ENCODE assay signal across 9 mouse cellular contexts in the genomic region with DNA sequence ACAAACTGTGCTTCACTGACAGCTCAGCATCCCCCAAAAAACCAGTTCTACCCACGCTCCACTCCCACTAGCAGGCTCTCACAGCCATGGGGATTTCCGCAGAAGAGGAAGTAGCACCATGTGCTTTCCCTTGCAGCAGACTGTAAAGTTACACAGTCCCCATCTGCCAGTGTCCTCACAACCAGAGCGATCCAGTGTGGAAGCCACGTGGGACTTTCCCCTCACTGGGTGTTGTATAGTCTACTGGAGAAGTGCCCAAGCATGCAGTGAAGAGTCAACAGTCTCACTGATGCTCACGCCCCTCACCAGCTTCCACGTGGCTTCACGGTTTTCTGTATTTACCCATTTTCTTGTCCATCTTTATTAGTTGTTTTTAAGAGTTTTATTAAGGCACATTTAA. TPM values are rescaled to one million over a fixed set of nuclear protein-coding genes. Genes with fewer than 3 reads are reported as not detected.
DNase-seq lines count a peak whose midpoint lies in the region; ATAC-seq and TF ChIP-seq lines count a peak whose summit lies in the region.
"Had no signal": no experiment of that assay in that cellular context is flagged by ENCODE, and none has a peak within 500 bp of the region (broad histone marks: within the 10 kb centered on the region; RNA-seq: fewer than 3 reads in every experiment).

No protein-coding gene starts in this region.

- H3K27me3 ChIP-seq in hindbrain, postnatal 0 days (ENCODE audit: insufficient read depth, low read length): no peaks in the 10 kb centered on the region
- H3K27me3 ChIP-seq: embryonic facial prominence, embryonic 13.5 days had no signal

- no peak overlapping the region for H3K4me2 ChIP-seq in hindbrain, postnatal 0 days (ENCODE audit: low read depth, low read length)
- H3K4me2 ChIP-seq: embryonic facial prominence, embryonic 13.5 days had no signal

- no peak overlapping the region for H3K9ac ChIP-seq in hindbrain, postnatal 0 days (replicated peaks; ENCODE audit: low read length)
- H3K9ac ChIP-seq: embryonic facial prominence, embryonic 13.5 days had no signal

- peak; percentile 98 for ATAC-seq in megakaryocyte, adult 5-6 weeks (ENCODE audit: poor library complexity, severe bottlenecking)
- ATAC-seq in hindbrain, postnatal 0 days: no peak
- ATAC-seq: midbrain, embryonic 16.5 days had no signal

- no peaks in the 10 kb centered on the region for H3K9me3 ChIP-seq in hindbrain, postnatal 0 days (ENCODE audit: low read length)
- H3K9me3 ChIP-seq: embryonic facial prominence, embryonic 13.5 days had no signal

- no peaks in the 10 kb centered on the region for H3K4me1 ChIP-seq in hindbrain, postnatal 0 days (ENCODE audit: insufficient read depth, low read length)
- H3K4me1 ChIP-seq: embryonic facial prominence, embryonic 13.5 days had no signal

- TF ChIP-seq CTCF in hindbrain, postnatal 0 days (IDR thresholded peaks at IDR 0.05; ENCODE audit: low read depth): no peak

- no peak overlapping the region for H3K27ac ChIP-seq in hindbrain, postnatal 0 days
- H3K27ac ChIP-seq: embryonic facial prominence, embryonic 13.5 days had no signal

- H3K4me3 ChIP-seq in hindbrain, postnatal 0 days (ENCODE audit: low read length): no peak overlapping the region
- H3K4me3 ChIP-seq: embryonic facial prominence, embryonic 13.5 days had no signal

- H3K36me3 ChIP-seq in hindbrain, postnatal 0 days (ENCODE audit: insufficient read depth, low read length): peaks cover 28% of the 10 kb centered on the region; the same call in 1 of the 2 replicates

- peak; percentile 16 for DNase-seq in thymus, postnatal 25 days
- DNase-seq in thymus, postnatal 4 days: no peak
- peak; percentile 75 for DNase-seq in layer of hippocampus, adult 11-12 months (ENCODE audit: low spot score)
- no peak for DNase-seq in cerebellum, adult 8-10 months
- DNase-seq in urinary bladder, postnatal 14 days (ENCODE audit: low spot score): no peak
- no peak for DNase-seq in hindbrain, postnatal 0 days (ENCODE audit: low spot score)

- 86% methylated on average over 7 of the region's 7 CpGs for WGBS in hindbrain, postnatal 0 days

RNA-seq across cellular contexts. Expression of gene Iah1, which starts 19.7 kb away (rescaled TPM):
- total RNA-seq in megakaryocyte, adult 5-6 weeks (2015): 44.1 and 46.5 TPM in 2 replicates
- 34.7 and 41.9 TPM in 2 replicates for total RNA-seq in megakaryocyte, adult 5-6 weeks (2017)
- 33.1 and 33.2 TPM in 2 replicates for total RNA-seq in hindbrain, postnatal 0 days (2014; rRNA removed)
- polyA plus RNA-seq in hindbrain, postnatal 0 days (2015; fragmentation: Nextera tagmentation; extraction: Ambion mirVana): 31.2 and 37.0 TPM in 2 replicates

RNA-seq across cellular contexts. Expression of gene Adam17, which starts 37.6 kb away (rescaled TPM):
- 43.5 and 46.9 TPM in 2 replicates for total RNA-seq in megakaryocyte, adult 5-6 weeks (2015)
- 73.9 and 77.0 TPM in 2 replicates for total RNA-seq in megakaryocyte, adult 5-6 weeks (2017)
- total RNA-seq in hindbrain, postnatal 0 days (2014; rRNA removed): 16.4 and 18.9 TPM in 2 replicates
- 13.9 and 15.7 TPM in 2 replicates for polyA plus RNA-seq in hindbrain, postnatal 0 days (2015; fragmentation: Nextera tagmentation; extraction: Ambion mirVana)

RNA-seq across cellular contexts. Expression of gene Itgb1bp1, which starts 49.8 kb away (rescaled TPM):
- total RNA-seq in megakaryocyte, adult 5-6 weeks (2015): 47.5 and 50.9 TPM in 2 replicates
- 28.6 and 35.0 TPM in 2 replicates for total RNA-seq in megakaryocyte, adult 5-6 weeks (2017)
- 20.8 and 21.1 TPM in 2 replicates for total RNA-seq in hindbrain, postnatal 0 days (2014; rRNA removed)
- 37.0 and 38.5 TPM in 2 replicates for polyA plus RNA-seq in hindbrain, postnatal 0 days (2015; fragmentation: Nextera tagmentation; extraction: Ambion mirVana)

RNA-seq across cellular contexts. Expression of gene Cpsf3, which starts 50.7 kb away (rescaled TPM):
- 111 and 130 TPM in 2 replicates for total RNA-seq in megakaryocyte, adult 5-6 weeks (2015)
- total RNA-seq in megakaryocyte, adult 5-6 weeks (2017): 68.0 and 82.5 TPM in 2 replicates
- 39.6 and 41.7 TPM in 2 replicates for total RNA-seq in hindbrain, postnatal 0 days (2014; rRNA removed)
- polyA plus RNA-seq in hindbrain, postnatal 0 days (2015; fragmentation: Nextera tagmentation; extraction: Ambion mirVana): 69.5 and 69.7 TPM in 2 replicates

Comparison
In these comparisons a context has a peak if more than half of its experiments do, and no peak if none do; other contexts are left out.
1. DNase-seq: peak in thymus, postnatal 25 days (single experiment) and layer of hippocampus, adult 11-12 months (single experiment); none in thymus, postnatal 4 days (single experiment), cerebellum, adult 8-10 months (single experiment), urinary bladder, postnatal 14 days (single experiment) and hindbrain, postnatal 0 days (single experiment).